ENCODE assay signal across 17 mouse cellular contexts in the genomic region with DNA sequence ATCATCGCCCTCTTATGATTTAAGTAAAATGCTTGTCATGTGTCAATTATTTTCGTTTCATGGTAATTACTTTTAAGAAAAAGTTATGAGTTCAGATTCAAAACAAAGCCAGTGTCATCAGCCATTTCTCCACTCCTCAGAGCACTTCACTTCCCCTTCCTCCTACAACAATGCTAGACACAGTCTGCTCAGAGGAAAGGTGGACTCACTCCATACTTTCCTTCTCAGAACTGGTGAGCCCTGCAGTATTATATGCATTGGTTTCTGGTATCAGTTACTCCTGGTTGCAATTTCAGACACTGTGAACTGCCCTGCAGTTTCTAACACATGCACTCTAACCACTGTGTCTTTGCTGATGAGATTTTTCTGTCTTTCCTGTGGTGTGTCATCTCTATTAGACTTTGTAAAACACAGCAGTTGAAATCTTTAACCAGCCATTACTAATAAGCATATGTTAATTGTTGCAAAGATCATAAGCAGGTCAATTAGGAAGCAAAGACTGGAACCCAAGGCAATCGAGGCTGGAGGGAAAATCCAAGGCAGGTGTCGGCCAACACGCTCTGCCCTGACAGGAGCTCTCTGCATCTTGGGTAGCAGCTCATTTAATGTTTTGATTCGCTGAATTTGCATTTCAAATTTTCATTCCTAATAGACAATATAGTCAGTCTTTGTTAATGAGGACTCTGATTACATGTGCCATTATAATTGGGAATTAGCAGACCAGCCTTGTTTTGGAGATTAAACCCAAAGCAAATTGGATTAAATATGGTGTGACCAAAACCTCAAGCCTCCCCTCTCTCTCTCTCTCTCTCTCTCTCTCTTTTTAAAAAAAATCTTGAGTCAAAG.
"Had no signal": no experiment of that assay in that cellular context is flagged by ENCODE, and none has a peak within 500 bp of the region (broad histone marks: within the 10 kb centered on the region; RNA-seq: fewer than 3 reads in every experiment).

No protein-coding gene starts in this region.

- H3K9me3 ChIP-seq: limb, embryonic 12.5 days; liver, embryonic 13.5 days; lung, embryonic 15.5 days; neural tube, embryonic 12.5 days had no signal

- H3K36me3 ChIP-seq: limb, embryonic 12.5 days; liver, embryonic 13.5 days; lung, embryonic 15.5 days; neural tube, embryonic 12.5 days had no signal

- H3K4me2 ChIP-seq: limb, embryonic 12.5 days; liver, embryonic 13.5 days; lung, embryonic 15.5 days; neural tube, embryonic 12.5 days had no signal

- H3K9ac ChIP-seq: limb, embryonic 12.5 days; liver, embryonic 13.5 days; liver, postnatal 0 days; lung, embryonic 15.5 days; neural tube, embryonic 12.5 days had no signal

- H3K4me3 ChIP-seq: layer of hippocampus, adult 2 months; limb, embryonic 12.5 days; liver, embryonic 13.5 days; lung, embryonic 15.5 days; megakaryocyte, embryonic 14.5 days; neural tube, embryonic 12.5 days had no signal

- DNase-seq: kidney, adult 18-20 months; kidney, postnatal 10 days; kidney, postnatal 4 days; liver; liver, embryonic 13.5 days; liver, postnatal 0 days; lung, postnatal 14 days; right cerebral cortex, adult 18-20 months; right cerebral cortex, postnatal 25 days; thymus, adult 18-20 months; thymus, postnatal 14 days had no signal

- ATAC-seq: liver, postnatal 0 days had no signal

- H3K27me3 ChIP-seq: limb, embryonic 12.5 days; liver, embryonic 13.5 days; lung, embryonic 15.5 days; megakaryocyte, embryonic 14.5 days; neural tube, embryonic 12.5 days had no signal

- H3K27ac ChIP-seq: layer of hippocampus, adult 2 months; limb, embryonic 12.5 days; liver, embryonic 13.5 days; lung, embryonic 15.5 days; macrophage; neural tube, embryonic 12.5 days had no signal

- H3K4me1 ChIP-seq: limb, embryonic 12.5 days; liver, embryonic 13.5 days; lung, embryonic 15.5 days; megakaryocyte, embryonic 14.5 days; neural tube, embryonic 12.5 days had no signal
